Comparison of ENCODE assay signal across 26 mouse cellular contexts in genomic region chr1:156565328-156565727, GRCm38 (mm10). TPM values are rescaled to one million over a fixed set of nuclear protein-coding genes. Genes with fewer than 3 reads are reported as not detected.
DNase-seq lines count a peak whose midpoint lies in the region; ATAC-seq and TF ChIP-seq lines count a peak whose summit lies in the region.
"Had no signal": no experiment of that assay in that cellular context is flagged by ENCODE, and none has a peak within 500 bp of the region (broad histone marks: within the 10 kb centered on the region; RNA-seq: fewer than 3 reads in every experiment).

No protein-coding gene starts in this region.

- no peak overlapping the region for H3K4me3 ChIP-seq in layer of hippocampus, adult 2 months
- H3K4me3 ChIP-seq: embryonic facial prominence, embryonic 10.5 days; embryonic facial prominence, embryonic 13.5 days; erythroblast, embryonic 14.5 days; forebrain, embryonic 12.5 days; forebrain, embryonic 15.5 days; heart, embryonic 13.5 days; hindbrain, embryonic 15.5 days; intestine, embryonic 15.5 days had no signal

- peak overlapping the region; percentile 61 for H3K27ac ChIP-seq in layer of hippocampus, adult 2 months
- H3K27ac ChIP-seq: embryonic facial prominence, embryonic 10.5 days; embryonic facial prominence, embryonic 13.5 days; forebrain, embryonic 12.5 days; forebrain, embryonic 15.5 days; heart, embryonic 13.5 days; hindbrain, embryonic 15.5 days; intestine, embryonic 15.5 days had no signal

- no peak for TF ChIP-seq CTCF in layer of hippocampus, adult 2 months (conservative IDR thresholded peaks at IDR 0.05)

- no peak for DNase-seq in layer of hippocampus, adult 2 months (ENCODE audit: low spot score in 2 of 2)
- no peak for DNase-seq in layer of hippocampus, adult 18-20 months (ENCODE audit: low spot score in 2 of 2)
- DNase-seq in ES-CJ7 (ENCODE audit: low read depth, low spot score), result peak; percentile 71
- DNase-seq in ZHBTc4 (ENCODE audit: low read depth, low spot score), result peak; percentile 61
- DNase-seq in Muller cell, postnatal 12 days (ENCODE audit: inconsistent ontology term), result no peak
- DNase-seq: adrenal gland, adult 2 months; cerebellum, adult 11 months; cerebellum, adult 2 months; cerebellum, adult 9-11 months; cerebellum, postnatal 25 days; embryo, embryonic 11 days; gastrocnemius, postnatal 25 days; heart, adult 18-20 months; heart, postnatal 14 days; heart, postnatal 4 days; kidney, adult 11 months had no signal

- ATAC-seq in cerebellum, adult (ENCODE audit: insufficient number of reproducible peaks, low FRiP score, low TSS enrichment), result no peak
- ATAC-seq: CD4-positive, CD25-positive, alpha-beta regulatory T cell, adult 4 months; forebrain, embryonic 15.5 days; intestine, embryonic 15.5 days had no signal

RNA-seq across cellular contexts. Expression of gene Abl2, which starts 6.7 kb away (rescaled TPM):
- 10 to 100 TPM; 87.4 to 88.2 TPM for total RNA-seq in layer of hippocampus, adult 2 months (2021)
- total RNA-seq in layer of hippocampus, adult 18-20 months (2021), result 10 to 100 TPM; 83.1 to 89.9 TPM

RNA-seq across cellular contexts. Expression of gene Gm10031, which starts 41.5 kb away (rescaled TPM):
- 10 to 100 TPM; 40.4 to 44.5 TPM for total RNA-seq in layer of hippocampus, adult 2 months (2021)
- total RNA-seq in layer of hippocampus, adult 18-20 months (2021), result 10 to 100 TPM; 41.8 to 42.1 TPM

Comparison
In these comparisons a context has a peak if more than half of its experiments do, and no peak if none do; other contexts are left out.
1. DNase-seq: peak in ES-CJ7 (single experiment) and ZHBTc4 (single experiment); none in layer of hippocampus, adult 2 months (0 of 2), layer of hippocampus, adult 18-20 months (0 of 2) and Muller cell, postnatal 12 days (single experiment).